Mouse (Mus musculus): ENCODE results near the gene Cyp2e1. TPM values are rescaled to one million over a fixed set of nuclear protein-coding genes. Genes with fewer than 3 reads are reported as not detected.

Gene Cyp2e1
- not detected in 2 replicates for polyA plus RNA-seq (2014; fragmentation: Nextera tagmentation; extraction: Ambion mirVana)

DNA sequence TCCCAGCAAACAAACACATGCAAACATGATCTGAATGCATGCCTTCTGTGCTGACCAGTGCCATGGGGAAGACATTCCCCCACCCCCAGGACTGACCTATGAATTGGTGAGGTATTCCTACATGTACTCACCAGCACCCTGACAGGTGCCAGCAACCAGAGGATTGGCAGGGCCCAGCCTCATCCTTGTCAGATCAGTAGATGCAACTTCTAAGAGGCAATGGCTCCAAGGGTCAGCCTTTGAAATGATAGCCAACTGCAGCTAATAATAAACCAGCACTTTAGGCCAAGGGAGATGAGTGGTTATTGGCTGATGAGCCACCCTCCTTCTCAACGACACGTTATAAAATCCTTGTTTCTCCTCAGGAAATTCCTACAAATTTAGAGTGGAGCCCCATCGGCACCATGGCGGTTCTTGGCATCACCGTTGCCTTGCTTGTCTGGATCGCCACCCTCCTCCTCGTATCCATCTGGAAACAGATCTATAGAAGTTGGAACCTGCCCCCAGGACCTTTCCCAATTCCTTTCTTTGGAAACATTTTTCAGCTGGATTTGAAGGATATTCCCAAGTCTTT is at the start of gene Cyp2e1:
Cyp2e1 (plus strand) TSS at position 293 of the 574 bp plus-strand sequence.
- ATAC-seq (replicated peaks; ENCODE audit: low FRiP score) (no peak), DNase-seq (ENCODE audit: low spot score) (no peak)
- H3K27ac ChIP-seq (ENCODE audit: low read depth, low read length): no peak within 1 kb of the TSS
- no peak within 1 kb of the TSS for H3K9ac ChIP-seq (ENCODE audit: low read depth, low read length)
- H3K4me2 ChIP-seq: no peak within 1 kb of the TSS
- no peak within 1 kb of the TSS for H3K4me3 ChIP-seq (ENCODE audit: low read depth, low read length)
- H3K4me1 ChIP-seq (replicated peaks; ENCODE audit: control insufficient read depth, insufficient read depth, low read length): no peaks in the 10 kb centered on the region
- H3K36me3 ChIP-seq (ENCODE audit: control insufficient read depth, insufficient read depth, low read length): no peaks in the 10 kb centered on the region
- H3K27me3 ChIP-seq (replicated peaks; ENCODE audit: control insufficient read depth, insufficient read depth, low read length): no peaks in the 10 kb centered on the region
- H3K9me3 ChIP-seq (ENCODE audit: control insufficient read depth, low read length): no peaks in the 10 kb centered on the region
- WGBS: 82% methylated on average over 7 of the region's 7 CpGs

DNA sequence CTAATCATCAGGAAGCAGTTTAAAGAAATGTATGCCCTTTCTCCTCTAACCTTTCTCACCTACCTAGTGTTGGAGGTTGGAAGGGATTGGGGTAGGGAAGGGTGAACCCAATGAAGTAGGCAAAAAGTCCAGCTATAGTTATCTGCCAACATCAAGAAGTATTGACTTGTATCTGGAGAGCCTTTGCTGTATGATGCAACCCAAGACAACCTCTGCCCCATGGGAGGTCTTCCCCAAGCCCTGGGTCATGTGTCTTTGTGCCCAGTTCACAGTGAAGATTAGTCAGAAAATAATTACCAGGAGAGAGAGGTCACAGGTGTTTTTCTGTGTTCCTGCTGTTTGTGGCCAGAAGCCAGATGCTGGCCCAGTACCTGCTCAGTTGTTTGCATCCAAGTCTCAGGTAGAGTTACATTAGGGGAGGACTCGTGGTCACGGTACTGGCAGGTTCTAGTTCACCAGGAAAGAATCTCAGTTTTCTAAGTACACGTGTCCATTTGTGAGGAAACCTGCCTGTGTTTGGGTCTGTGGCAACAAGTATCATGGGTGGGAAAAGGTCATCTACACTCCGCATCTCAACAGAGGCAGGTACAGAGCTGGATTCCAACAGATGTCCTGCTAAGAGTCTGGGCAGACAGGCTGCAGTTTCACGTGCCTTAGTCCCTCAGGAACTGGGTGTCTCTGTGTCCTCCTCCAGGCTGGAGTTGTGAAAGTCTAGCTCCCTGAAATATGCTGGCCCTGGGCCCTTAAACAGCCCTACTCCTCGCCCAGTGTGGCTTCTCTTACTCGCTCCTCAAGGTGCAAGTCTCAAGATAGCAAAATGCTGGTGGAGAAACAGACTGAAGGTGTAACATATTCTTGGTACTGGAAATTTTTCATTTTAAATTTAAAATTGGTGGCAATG is 46.1 kb upstream of the Cyp2e1 start:
- no peak for ATAC-seq (replicated peaks; ENCODE audit: low FRiP score)
- H3K9me3 ChIP-seq (ENCODE audit: control insufficient read depth, low read length): no peaks in the 10 kb centered on the region
- 69% methylated on average over 7 of the region's 7 CpGs for WGBS

GRCm38 (mm10) chr7:140721095-140721494 is 42.4 kb upstream of the Cyp2e1 start:
- Histone ChIP-seq H3K27me3 (replicated peaks; ENCODE audit: control insufficient read depth, insufficient read depth, low read length) (no peaks in the 10 kb centered on the region), H3K9me3 (ENCODE audit: control insufficient read depth, low read length) (no peaks in the 10 kb centered on the region), H3K4me2 (no peak overlapping the region), H3K4me3 (ENCODE audit: low read depth, low read length) (no peak overlapping the region), H3K9ac (ENCODE audit: low read depth, low read length) (no peak overlapping the region), H3K36me3 (ENCODE audit: control insufficient read depth, insufficient read depth, low read length) (no peaks in the 10 kb centered on the region), H3K27ac (ENCODE audit: low read depth, low read length) (no peak overlapping the region), H3K4me1 (replicated peaks; ENCODE audit: control insufficient read depth, insufficient read depth, low read length) (no peaks in the 10 kb centered on the region)
- 74% methylated on average over 6 of the region's 6 CpGs for whole genome bisulfite sequencing
- ATAC-seq (replicated peaks; ENCODE audit: low FRiP score): no peak
- no peak for DNase-seq (ENCODE audit: low spot score)

More for the DNA sequence above, 46.1 kb upstream of the Cyp2e1 start:
- H3K4me3 ChIP-seq (ENCODE audit: low read depth, low read length): no peak overlapping the region
- H3K4me2 ChIP-seq: no peak overlapping the region
- H3K27me3 ChIP-seq (replicated peaks; ENCODE audit: control insufficient read depth, insufficient read depth, low read length): no peaks in the 10 kb centered on the region
- no peak overlapping the region for H3K9ac ChIP-seq (ENCODE audit: low read depth, low read length)
- H3K36me3 ChIP-seq (ENCODE audit: control insufficient read depth, insufficient read depth, low read length): no peaks in the 10 kb centered on the region
- DNase-seq (ENCODE audit: low spot score): no peak
- no peaks in the 10 kb centered on the region for H3K4me1 ChIP-seq (replicated peaks; ENCODE audit: control insufficient read depth, insufficient read depth, low read length)
- no peak overlapping the region for H3K27ac ChIP-seq (ENCODE audit: low read depth, low read length)

DNA sequence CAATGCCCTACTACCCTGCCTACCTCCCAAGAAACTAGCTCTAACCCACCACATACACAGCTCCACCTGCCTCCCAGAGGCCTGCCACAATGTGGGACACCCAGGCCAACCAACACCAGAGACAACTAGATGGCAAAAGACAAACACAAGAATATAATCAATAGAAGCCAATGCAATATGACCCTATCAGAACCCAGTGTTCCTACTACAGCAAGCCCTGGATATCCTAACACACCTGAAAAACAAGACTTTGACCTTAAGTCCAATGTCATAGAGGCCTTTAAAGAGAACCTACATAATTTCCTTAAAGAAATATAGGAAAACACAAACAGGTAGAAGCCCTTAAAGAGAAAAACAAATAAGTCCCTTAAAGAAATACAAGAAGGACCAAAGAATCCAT is 38.0 kb upstream of the Cyp2e1 start:
- no peaks in the 10 kb centered on the region for H3K36me3 ChIP-seq (ENCODE audit: control insufficient read depth, insufficient read depth, low read length)
- H3K27me3 ChIP-seq (replicated peaks; ENCODE audit: control insufficient read depth, insufficient read depth, low read length): no peaks in the 10 kb centered on the region
- H3K9me3 ChIP-seq (ENCODE audit: control insufficient read depth, low read length): no peaks in the 10 kb centered on the region
- no peaks in the 10 kb centered on the region for H3K4me1 ChIP-seq (replicated peaks; ENCODE audit: control insufficient read depth, insufficient read depth, low read length)
- ATAC-seq (replicated peaks; ENCODE audit: low FRiP score): no peak
- no peak overlapping the region for H3K4me2 ChIP-seq
- H3K9ac ChIP-seq (ENCODE audit: low read depth, low read length): no peak overlapping the region
- H3K4me3 ChIP-seq (ENCODE audit: low read depth, low read length): no peak overlapping the region
- DNase-seq (ENCODE audit: low spot score): no peak
- H3K27ac ChIP-seq (ENCODE audit: low read depth, low read length): no peak overlapping the region

- Histone ChIP-seq H3K4me3 (ENCODE audit: low read depth, low read length) (no peak overlapping the region), H3K9ac (ENCODE audit: low read depth, low read length) (no peak overlapping the region), H3K36me3 (ENCODE audit: control insufficient read depth, insufficient read depth, low read length) (no peaks in the 10 kb centered on the region), H3K4me2 (no peak overlapping the region), H3K27me3 (replicated peaks; ENCODE audit: control insufficient read depth, insufficient read depth, low read length) (no peaks in the 10 kb centered on the region), H3K9me3 (ENCODE audit: control insufficient read depth, low read length) (no peaks in the 10 kb centered on the region), H3K4me1 (replicated peaks; ENCODE audit: control insufficient read depth, insufficient read depth, low read length) (no peaks in the 10 kb centered on the region), H3K27ac (ENCODE audit: low read depth, low read length) (no peak overlapping the region)
- DNase-seq (ENCODE audit: low spot score) (no peak), ATAC-seq (replicated peaks; ENCODE audit: low FRiP score) (no peak)
- 56% methylated on average over 2 of the region's 2 CpGs for WGBS
Observed at GRCm38 (mm10) chr7:140733162-140733561, 30.4 kb upstream of the Cyp2e1 start.

DNA sequence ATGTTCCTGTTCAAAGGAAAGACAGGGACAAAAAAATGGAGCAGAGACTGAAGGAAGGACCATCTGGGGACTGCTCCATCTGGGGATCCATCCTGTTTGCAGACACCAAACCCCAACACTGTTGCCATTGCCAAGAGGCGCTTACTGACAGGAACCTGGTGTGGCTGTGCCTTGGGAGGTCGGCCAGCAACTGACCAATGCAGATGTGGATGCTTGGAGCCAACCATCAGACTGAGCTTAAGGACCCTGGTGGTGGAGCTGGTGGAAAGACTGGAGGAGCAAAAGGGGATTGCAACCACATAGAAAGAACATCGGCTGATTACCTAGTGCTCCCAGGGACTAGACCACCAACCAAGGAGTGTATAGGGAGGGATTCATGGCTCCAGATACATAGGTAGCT is 16.1 kb upstream of the Cyp2e1 start:
- no peaks in the 10 kb centered on the region for H3K36me3 ChIP-seq (ENCODE audit: control insufficient read depth, insufficient read depth, low read length)
- H3K9ac ChIP-seq (ENCODE audit: low read depth, low read length): no peak overlapping the region
- DNase-seq (ENCODE audit: low spot score) (no peak), ATAC-seq (replicated peaks; ENCODE audit: low FRiP score) (no peak)
- H3K27ac ChIP-seq (ENCODE audit: low read depth, low read length): no peak overlapping the region
- 81% methylated on average over 3 of the region's 3 CpGs for WGBS
- no peaks in the 10 kb centered on the region for H3K4me1 ChIP-seq (replicated peaks; ENCODE audit: control insufficient read depth, insufficient read depth, low read length)
- no peaks in the 10 kb centered on the region for H3K9me3 ChIP-seq (ENCODE audit: control insufficient read depth, low read length)
- no peak overlapping the region for H3K4me3 ChIP-seq (ENCODE audit: low read depth, low read length)
- no peaks in the 10 kb centered on the region for H3K27me3 ChIP-seq (replicated peaks; ENCODE audit: control insufficient read depth, insufficient read depth, low read length)
- no peak overlapping the region for H3K4me2 ChIP-seq

DNA sequence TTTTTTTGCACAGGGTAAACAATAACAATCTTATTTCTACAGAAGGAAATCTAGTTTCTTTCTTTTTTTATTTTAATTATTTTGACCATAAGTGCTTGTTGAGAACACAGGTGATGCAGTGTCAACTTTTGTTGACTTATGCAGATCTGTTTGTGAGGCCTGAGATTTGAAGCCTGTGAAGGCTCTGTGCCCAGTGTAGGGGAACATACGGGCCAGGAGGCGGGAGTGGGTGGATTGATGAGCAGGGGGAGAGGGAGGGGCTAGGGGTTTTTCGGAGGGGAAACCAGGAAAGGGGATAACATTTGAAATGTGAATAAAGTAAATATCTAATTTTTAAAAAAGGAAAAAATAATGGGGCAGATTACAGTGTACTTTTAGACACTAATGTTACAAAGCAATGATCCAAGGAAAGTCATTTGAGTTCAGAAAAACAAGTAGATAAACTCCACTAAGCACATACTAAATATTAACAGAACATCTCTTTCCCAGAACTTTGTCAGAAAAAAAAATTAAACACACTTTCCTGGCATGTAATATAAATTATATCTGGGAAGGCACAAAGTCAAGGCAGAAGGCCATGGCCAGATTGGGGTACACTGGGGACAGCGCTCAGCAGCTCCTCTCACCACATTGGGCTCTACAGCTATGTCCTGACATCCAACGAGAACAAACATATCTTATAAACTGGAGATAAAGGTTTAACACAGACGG is 15.3 kb upstream of the Cyp2e1 start:
- no peaks in the 10 kb centered on the region for H3K27me3 ChIP-seq (replicated peaks; ENCODE audit: control insufficient read depth, insufficient read depth, low read length)
- no peaks in the 10 kb centered on the region for H3K4me1 ChIP-seq (replicated peaks; ENCODE audit: control insufficient read depth, insufficient read depth, low read length)
- no peaks in the 10 kb centered on the region for H3K9me3 ChIP-seq (ENCODE audit: control insufficient read depth, low read length)
- no peak overlapping the region for H3K9ac ChIP-seq (ENCODE audit: low read depth, low read length)
- no peaks in the 10 kb centered on the region for H3K36me3 ChIP-seq (ENCODE audit: control insufficient read depth, insufficient read depth, low read length)
- 72% methylated on average over 6 of the region's 6 CpGs for WGBS
- no peak for ATAC-seq (replicated peaks; ENCODE audit: low FRiP score)
- no peak overlapping the region for H3K27ac ChIP-seq (ENCODE audit: low read depth, low read length)
- H3K4me3 ChIP-seq (ENCODE audit: low read depth, low read length): no peak overlapping the region
- no peak for DNase-seq (ENCODE audit: low spot score)
- H3K4me2 ChIP-seq: no peak overlapping the region

GRCm38 (mm10) chr7:140748827-140749160 is 14.7 kb upstream of the Cyp2e1 start:
- Histone ChIP-seq H3K9ac (ENCODE audit: low read depth, low read length) (no peak overlapping the region), H3K27ac (ENCODE audit: low read depth, low read length) (no peak overlapping the region), H3K4me1 (replicated peaks; ENCODE audit: control insufficient read depth, insufficient read depth, low read length) (no peaks in the 10 kb centered on the region), H3K4me3 (ENCODE audit: low read depth, low read length) (no peak overlapping the region), H3K36me3 (ENCODE audit: control insufficient read depth, insufficient read depth, low read length) (no peaks in the 10 kb centered on the region), H3K9me3 (ENCODE audit: control insufficient read depth, low read length) (no peaks in the 10 kb centered on the region), H3K4me2 (no peak overlapping the region), H3K27me3 (replicated peaks; ENCODE audit: control insufficient read depth, insufficient read depth, low read length) (no peaks in the 10 kb centered on the region)
- ATAC-seq (replicated peaks; ENCODE audit: low FRiP score) (no peak), DNase-seq (ENCODE audit: low spot score) (no peak)
- WGBS: 64% methylated on average over 3 of the region's 3 CpGs

Measured in liver, embryonic 11.5 days (tissue).